Mouse (Mus musculus) brain, embryonic 14.5 days (tissue): Measurements from ENCODE around the gene Slc9a1. TPM values are rescaled to one million over a fixed set of nuclear protein-coding genes. Genes with fewer than 3 reads are reported as not detected.

Experiments used
- DNase-seq: peaks from one replicate; pipeline ENCODE4 v3.0.0-alpha.2; 2011; ENCODE audit warnings: low read depth
- CTCF ChIP-seq: fragments of 200-500 bp; IDR thresholded peaks from 2 replicates; pipeline ENCODE4 v1.5.1; 2012; ENCODE audit warnings: inconsistent platforms, mild to moderate bottlenecking, moderate library complexity, borderline replicate concordance; ENCODE audit not compliant: insufficient read depth, insufficient read length; ENCODE audit errors: extremely low read depth
- POLR2A ChIP-seq: fragments of 200-500 bp; IDR thresholded peaks from 2 replicates; pipeline ENCODE4 v1.6.1; 2012; ENCODE audit warnings: mild to moderate bottlenecking, inconsistent platforms, borderline replicate concordance; ENCODE audit not compliant: poor library complexity, insufficient read depth, insufficient read length, severe bottlenecking; ENCODE audit errors: extremely low read depth
- polyA plus RNA-seq: library from polyadenylated mRNA; depleted of rRNA; stranded (reverse); fragments of >200 nt; gene quantifications from 2 replicates; pipeline ENCODE4 v1.2.3, GENCODE M21; 2012

The Slc9a1 gene
- polyA plus RNA-seq, 1 experiment: 33.1 TPM

- no peak for TF ChIP-seq POLR2A
- TF ChIP-seq CTCF: peak; percentile 91
- peak; percentile 87 for DNase-seq
Observed at GRCm38 (mm10) chr4:133424100-133424499, 54.6 kb downstream of the Slc9a1 start.

- no peak for DNase-seq
- TF ChIP-seq POLR2A: no peak
- TF ChIP-seq CTCF: no peak
Observed at GRCm38 (mm10) chr4:133426141-133426540, 56.6 kb downstream of the Slc9a1 start.

DNA sequence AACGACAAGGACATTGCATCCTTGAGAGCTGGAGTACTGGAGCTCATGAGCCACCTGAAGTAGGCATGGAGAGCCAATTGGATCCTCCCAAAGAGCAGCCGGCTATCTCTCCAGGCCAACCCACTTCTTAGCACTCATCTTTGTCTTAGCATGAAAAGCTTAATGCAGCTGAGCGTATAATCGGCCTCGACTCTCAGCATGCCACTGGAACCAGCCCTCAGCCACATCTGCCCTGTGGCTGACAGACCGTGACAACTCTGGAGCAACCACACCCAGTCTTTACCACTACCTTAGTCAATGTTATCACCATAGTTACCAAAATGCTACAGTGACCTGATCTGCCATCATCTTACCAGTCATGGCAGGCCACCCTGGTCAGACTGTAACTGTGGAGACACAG is 62.0 kb downstream of the Slc9a1 start:
- TF ChIP-seq POLR2A (no peak), CTCF (no peak)

GRCm38 (mm10) chr4:133432560-133433171 is 63.2 kb downstream of the Slc9a1 start:
- DNase-seq: peak; percentile 91
- no peak for TF ChIP-seq POLR2A
- no peak for TF ChIP-seq CTCF

More for the DNA sequence above, 62.0 kb downstream of the Slc9a1 start:
- DNase-seq: no peak

- DNase-seq: no peak
- TF ChIP-seq CTCF: no peak
- TF ChIP-seq POLR2A: no peak
Observed at GRCm38 (mm10) chr4:133435921-133436320, 66.4 kb downstream of the Slc9a1 start.

GRCm38 (mm10) chr4:133439460-133440376 is 70.2 kb downstream of the Slc9a1 start:
- peak; percentile 94 for DNase-seq
- TF ChIP-seq CTCF: no peak
- TF ChIP-seq POLR2A: no peak

GRCm38 (mm10) chr4:133440377-133440795 is 70.9 kb downstream of the Slc9a1 start:
- no peak for TF ChIP-seq POLR2A
- TF ChIP-seq CTCF: no peak
- peak; percentile 78 for DNase-seq

- DNase-seq: no peak
- TF ChIP-seq CTCF: no peak
- no peak for TF ChIP-seq POLR2A
Observed at GRCm38 (mm10) chr4:133442194-133442593, 72.7 kb downstream of the Slc9a1 start.

GRCm38 (mm10) chr4:133443085-133443484 is 73.6 kb downstream of the Slc9a1 start:
- peak; percentile 68 for DNase-seq
- TF ChIP-seq CTCF (no peak), POLR2A (no peak)

GRCm38 (mm10) chr4:133445727-133446126 is 76.2 kb downstream of the Slc9a1 start:
- no peak for TF ChIP-seq POLR2A
- no peak for TF ChIP-seq CTCF
- DNase-seq: no peak

GRCm38 (mm10) chr4:133447366-133447765 is 77.9 kb downstream of the Slc9a1 start:
- no peak for TF ChIP-seq POLR2A
- no peak for DNase-seq
